ENCODE assay signal across 19 mouse cellular contexts in genomic region chr13:63530371-63530764, GRCm38 (mm10). TPM values are rescaled to one million over a fixed set of nuclear protein-coding genes. Genes with fewer than 3 reads are reported as not detected.
DNase-seq lines count a peak whose midpoint lies in the region; ATAC-seq lines count a peak whose summit lies in the region.
"Had no signal": no experiment of that assay in that cellular context is flagged by ENCODE, and none has a peak within 500 bp of the region (broad histone marks: within the 10 kb centered on the region; RNA-seq: fewer than 3 reads in every experiment).

No protein-coding gene starts in this region.

- no peak overlapping the region for H3K4me2 ChIP-seq in forebrain, embryonic 11.5 days (ENCODE audit: low read depth, low read length, severe bottlenecking)
- no peak overlapping the region for H3K4me2 ChIP-seq in forebrain, embryonic 16.5 days (ENCODE audit: low read length)
- no peak overlapping the region for H3K4me2 ChIP-seq in lung, embryonic 16.5 days (ENCODE audit: low read depth, low read length)
- H3K4me2 ChIP-seq: forebrain, embryonic 13.5 days; heart, embryonic 13.5 days; kidney, embryonic 15.5 days had no signal

- H3K27me3 ChIP-seq in forebrain, embryonic 11.5 days (ENCODE audit: control insufficient read depth, insufficient read depth, low read length) = no peaks in the 10 kb centered on the region; the same call in 1 of the 2 replicates
- H3K27me3 ChIP-seq in forebrain, embryonic 16.5 days (replicated peaks; ENCODE audit: control insufficient read depth, insufficient read depth, low read length) = 0 out of 2 replicates have a peak, but pooled peaks cover 3% of the 10 kb centered on the region
- no peaks in the 10 kb centered on the region for H3K27me3 ChIP-seq in lung, embryonic 16.5 days (ENCODE audit: control insufficient read depth, insufficient read depth, low read depth, low read length)
- H3K27me3 ChIP-seq: CH12.LX; heart, embryonic 13.5 days; kidney, embryonic 15.5 days; Patski had no signal

- no peak overlapping the region for H3K27ac ChIP-seq in forebrain, embryonic 11.5 days (ENCODE audit: low read depth, low read length)
- no peak overlapping the region for H3K27ac ChIP-seq in forebrain, embryonic 16.5 days (ENCODE audit: low read length)
- peak overlapping the region; percentile 26 for H3K27ac ChIP-seq in lung, embryonic 16.5 days (ENCODE audit: low read length)
- H3K27ac ChIP-seq: forebrain, embryonic 13.5 days; heart, embryonic 13.5 days; kidney, embryonic 15.5 days had no signal

- DNase-seq in forebrain, embryonic 11.5 days (ENCODE audit: low spot score) = no peak
- DNase-seq in lung, postnatal 14 days = no peak
- DNase-seq in ZHBTc4 (ENCODE audit: low read depth, low spot score) = peak; percentile 89
- DNase-seq in thymus, postnatal 14 days = peak; percentile 53
- no peak for DNase-seq in heart, adult 9 months (ENCODE audit: low spot score in 2 of 2)
- DNase-seq in urinary bladder, adult 2 months (ENCODE audit: low spot score) = no peak
- DNase-seq: cerebellum, adult 11 months; cerebellum, postnatal 14 days; heart, postnatal 36 days; left cerebral cortex, postnatal 4 days; lung, adult 18-20 months; right cerebral cortex, postnatal 14 days had no signal

- WGBS in forebrain, embryonic 11.5 days = 33% methylated on average over 3 of the region's 3 CpGs
- 48% methylated on average over 3 of the region's 3 CpGs for WGBS in forebrain, embryonic 16.5 days
- WGBS in lung, embryonic 16.5 days = 57% methylated on average over 3 of the region's 3 CpGs

- no peak overlapping the region for H3K9ac ChIP-seq in forebrain, embryonic 11.5 days (ENCODE audit: low read length)
- no peak overlapping the region for H3K9ac ChIP-seq in forebrain, embryonic 16.5 days (replicated peaks; ENCODE audit: low read depth, low read length)
- H3K9ac ChIP-seq in lung, embryonic 16.5 days (ENCODE audit: low read length) = no peak overlapping the region
- H3K9ac ChIP-seq: forebrain, embryonic 13.5 days; heart, embryonic 13.5 days; kidney, embryonic 15.5 days had no signal

- 0 out of 2 replicates have a peak, but pooled peaks have one; percentile 8 for ATAC-seq in forebrain, embryonic 11.5 days (replicated peaks; ENCODE audit: low FRiP score)
- ATAC-seq in forebrain, embryonic 16.5 days = no peak
- no peak for ATAC-seq in lung, embryonic 16.5 days (ENCODE audit: low read depth)
- ATAC-seq: forebrain, embryonic 13.5 days; Patski had no signal

- peaks cover 22% of the 10 kb centered on the region for H3K36me3 ChIP-seq in forebrain, embryonic 11.5 days (ENCODE audit: control insufficient read depth, insufficient read depth, low read length)
- peaks cover 11% of the 10 kb centered on the region for H3K36me3 ChIP-seq in forebrain, embryonic 16.5 days (ENCODE audit: control insufficient read depth, insufficient read depth)
- H3K36me3 ChIP-seq in lung, embryonic 16.5 days (ENCODE audit: control insufficient read depth, insufficient read depth, low read length) = peaks cover 68% of the 10 kb centered on the region

- no peak overlapping the region for H3K4me3 ChIP-seq in forebrain, embryonic 11.5 days (ENCODE audit: low read depth, low read length)
- H3K4me3 ChIP-seq in forebrain, embryonic 16.5 days (replicated peaks; ENCODE audit: low read length) = no peak overlapping the region
- H3K4me3 ChIP-seq in lung, embryonic 16.5 days (ENCODE audit: low read length) = no peak overlapping the region
- H3K4me3 ChIP-seq: forebrain, embryonic 13.5 days; heart, embryonic 13.5 days; kidney, embryonic 15.5 days had no signal

- H3K9me3 ChIP-seq in forebrain, embryonic 11.5 days (ENCODE audit: control insufficient read depth, low read length) = no peaks in the 10 kb centered on the region
- no peaks in the 10 kb centered on the region for H3K9me3 ChIP-seq in forebrain, embryonic 16.5 days (ENCODE audit: control insufficient read depth, low read length)
- no peaks in the 10 kb centered on the region for H3K9me3 ChIP-seq in lung, embryonic 16.5 days (ENCODE audit: control insufficient read depth, low read length)
- H3K9me3 ChIP-seq: forebrain, embryonic 13.5 days; heart, embryonic 13.5 days; kidney, embryonic 15.5 days had no signal

- H3K4me1 ChIP-seq in forebrain, embryonic 11.5 days (replicated peaks; ENCODE audit: control insufficient read depth, insufficient read depth, low read length) = peaks cover 24% of the 10 kb centered on the region
- peaks cover 32% of the 10 kb centered on the region for H3K4me1 ChIP-seq in forebrain, embryonic 16.5 days (replicated peaks; ENCODE audit: control insufficient read depth, insufficient read depth, low read length)
- H3K4me1 ChIP-seq in lung, embryonic 16.5 days (replicated peaks; ENCODE audit: control insufficient read depth, insufficient read depth, low read length) = peaks cover 61% of the 10 kb centered on the region

RNA-seq across cellular contexts. Expression of gene Fancc, which starts 33.3 kb away (rescaled TPM):
- polyA plus RNA-seq in forebrain, embryonic 11.5 days (2014; fragmentation: Nextera tagmentation; extraction: Ambion mirVana) = 20.4 and 22.5 TPM in 2 replicates
- polyA plus RNA-seq in forebrain, embryonic 16.5 days (2015; fragmentation: Nextera tagmentation; extraction: Ambion mirVana) = 13.7 and 13.8 TPM in 2 replicates
- 26.7 and 27.8 TPM in 2 replicates for polyA plus RNA-seq in lung, embryonic 16.5 days (2015; fragmentation: Nextera tagmentation; extraction: Ambion mirVana)
- polyA plus RNA-seq in urinary bladder, adult 2 months (2012; rRNA removed) = 26.7 and 29.2 TPM in 2 replicates

RNA-seq across cellular contexts. Expression of gene Ptch1, which starts 43.0 kb away (rescaled TPM):
- polyA plus RNA-seq in forebrain, embryonic 11.5 days (2014; fragmentation: Nextera tagmentation; extraction: Ambion mirVana) = 25.1 and 26.0 TPM in 2 replicates
- 8.0 and 11.2 TPM in 2 replicates for polyA plus RNA-seq in forebrain, embryonic 16.5 days (2015; fragmentation: Nextera tagmentation; extraction: Ambion mirVana)
- polyA plus RNA-seq in lung, embryonic 16.5 days (2015; fragmentation: Nextera tagmentation; extraction: Ambion mirVana) = 33.4 and 34.2 TPM in 2 replicates
- polyA plus RNA-seq in urinary bladder, adult 2 months (2012; rRNA removed) = 29.6 and 42.7 TPM in 2 replicates

Comparison
In these comparisons a context has a peak if more than half of its experiments do, and no peak if none do; other contexts are left out.
1. DNase-seq: peak in ZHBTc4 (single experiment) and thymus, postnatal 14 days (single experiment); none in forebrain, embryonic 11.5 days (single experiment), lung, postnatal 14 days (single experiment), heart, adult 9 months (0 of 2) and urinary bladder, adult 2 months (single experiment).